Mouse (Mus musculus): ENCODE measurements at regions not wholly inside any gene's neighbourhood (a gene's known extent, or its start where the extent isn't known, plus 50 kb on each side); places are given as distances from the start of the nearest gene placed in this dataset.
"Not testable (repeated sequence)": the region's sequence is repeated elsewhere in the genome, so short reads cannot be mapped to it uniquely, and the experiment has no call there.

DNA sequence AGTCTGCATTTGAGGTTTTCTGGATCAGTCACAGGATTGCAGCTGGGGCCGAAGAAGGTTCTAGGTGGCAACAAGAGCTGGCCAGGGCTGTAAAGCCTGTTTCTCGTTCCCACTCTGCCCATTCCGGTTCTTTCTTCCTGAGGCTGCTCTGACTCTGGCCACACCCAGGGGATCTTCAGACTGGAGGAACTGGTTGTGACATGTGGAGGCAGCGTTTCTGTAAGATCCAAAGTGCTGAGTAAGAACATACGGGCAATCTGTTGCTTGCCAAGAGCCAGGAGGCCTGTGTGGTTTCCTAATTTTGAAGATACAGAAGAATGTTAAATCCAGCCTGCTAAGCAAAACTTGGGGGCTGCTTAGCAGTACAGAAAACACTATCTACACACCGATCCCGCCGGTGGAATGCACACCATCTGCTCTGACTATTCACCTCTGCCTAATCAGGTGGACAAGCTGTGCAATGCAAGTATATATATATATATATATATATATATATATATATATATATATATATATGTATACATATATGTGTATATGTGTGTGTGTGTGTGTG lies 99.3 kb upstream of the Bmp2k start:
- ATAC-seq = peak; percentile 79
- no peak overlapping the region for H3K4me3 ChIP-seq (ENCODE audit: low read depth, low read length)
- H3K27ac ChIP-seq (ENCODE audit: low read depth) = no peak overlapping the region
- H3K27me3 ChIP-seq (ENCODE audit: insufficient read depth, low read length) = no peaks in the 10 kb centered on the region
- no peak overlapping the region for H3K4me2 ChIP-seq (ENCODE audit: low read depth, low read length)
- H3K4me1 ChIP-seq (ENCODE audit: insufficient read depth) = peaks cover 6% of the 10 kb centered on the region; the same call in 1 of the 2 replicates
- no peak overlapping the region for H3K9ac ChIP-seq (replicated peaks)
- H3K9me3 ChIP-seq (ENCODE audit: low read length) = no peaks in the 10 kb centered on the region
- 30% methylated on average over 8 of the region's 8 CpGs for WGBS (ENCODE audit: insufficient replicate concordance)
- peak; percentile 25 for DNase-seq
- no peaks in the 10 kb centered on the region for H3K36me3 ChIP-seq (replicated peaks; ENCODE audit: insufficient read depth, low read length)
- no peak for TF ChIP-seq CTCF (IDR thresholded peaks at IDR 0.05; ENCODE audit: low read depth)
- peak; percentile 47 for TF ChIP-seq EP300 (IDR thresholded peaks at IDR 0.05; ENCODE audit: low read depth)

DNA sequence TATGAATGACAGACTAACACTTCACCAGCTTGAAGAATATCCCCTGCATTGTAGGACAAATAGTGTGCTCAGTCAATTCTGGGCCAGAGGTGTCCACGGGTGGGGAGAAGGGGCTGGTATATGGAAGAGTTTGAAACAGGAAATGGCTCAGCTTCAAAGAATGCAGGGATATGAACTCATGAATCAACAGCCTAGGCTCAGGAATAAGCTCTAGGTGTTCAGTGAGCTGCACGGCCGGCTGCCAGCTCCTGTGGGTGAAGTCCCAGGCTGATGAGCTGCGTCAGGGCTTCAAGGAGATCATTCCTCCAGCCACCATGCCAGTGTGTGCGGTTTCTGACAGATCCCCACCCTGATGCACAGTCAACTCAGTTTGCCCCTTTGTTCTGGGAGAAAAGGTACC lies 98.8 kb upstream of the Bmp2k start:
- WGBS (ENCODE audit: insufficient replicate concordance) = 77% methylated on average over 5 of the region's 5 CpGs
- Histone ChIP-seq H3K4me1 (ENCODE audit: insufficient read depth) (peaks cover 6% of the 10 kb centered on the region; the same call in 1 of the 2 replicates), H3K27ac (ENCODE audit: low read depth) (no peak overlapping the region), H3K36me3 (replicated peaks; ENCODE audit: insufficient read depth, low read length) (no peaks in the 10 kb centered on the region), H3K4me2 (ENCODE audit: low read depth, low read length) (no peak overlapping the region), H3K4me3 (ENCODE audit: low read depth, low read length) (no peak overlapping the region), H3K27me3 (ENCODE audit: insufficient read depth, low read length) (no peaks in the 10 kb centered on the region), H3K9ac (replicated peaks) (no peak overlapping the region), H3K9me3 (ENCODE audit: low read length) (no peaks in the 10 kb centered on the region)
- ATAC-seq (no peak), DNase-seq (no peak)
- TF ChIP-seq CTCF (IDR thresholded peaks at IDR 0.05; ENCODE audit: low read depth) (no peak), EP300 (IDR thresholded peaks at IDR 0.05; ENCODE audit: low read depth) (no peak)

- H3K27ac ChIP-seq (ENCODE audit: low read depth) = peak overlapping the region; percentile 4; the same call in 1 of the 2 replicates
- WGBS (ENCODE audit: insufficient replicate concordance) = 24% methylated on average over 17 of the region's 17 CpGs
- no peaks in the 10 kb centered on the region for H3K9me3 ChIP-seq (ENCODE audit: low read length)
- peak overlapping the region; percentile 45 for H3K9ac ChIP-seq (replicated peaks)
- no peaks in the 10 kb centered on the region for H3K36me3 ChIP-seq (replicated peaks; ENCODE audit: insufficient read depth, low read length)
- H3K4me1 ChIP-seq (ENCODE audit: insufficient read depth) = peaks cover 23% of the 10 kb centered on the region
- TF ChIP-seq CTCF (IDR thresholded peaks at IDR 0.05; ENCODE audit: low read depth) (peak; percentile 30), EP300 (IDR thresholded peaks at IDR 0.05; ENCODE audit: low read depth) (no peak)
- DNase-seq = peak; percentile 48
- H3K27me3 ChIP-seq (ENCODE audit: insufficient read depth, low read length) = no peaks in the 10 kb centered on the region
- ATAC-seq = peak; percentile 44; the same call in 1 of the 2 replicates
- H3K4me2 ChIP-seq (ENCODE audit: low read depth, low read length) = peak overlapping the region; percentile 60
- H3K4me3 ChIP-seq (ENCODE audit: low read depth, low read length) = 0 out of 2 replicates have a peak overlapping the region, but pooled peaks have one; percentile 13
These were observed 91.8 kb upstream of the Bmp2k start for GRCm38 (mm10) chr5:96905572-96906271.

DNA sequence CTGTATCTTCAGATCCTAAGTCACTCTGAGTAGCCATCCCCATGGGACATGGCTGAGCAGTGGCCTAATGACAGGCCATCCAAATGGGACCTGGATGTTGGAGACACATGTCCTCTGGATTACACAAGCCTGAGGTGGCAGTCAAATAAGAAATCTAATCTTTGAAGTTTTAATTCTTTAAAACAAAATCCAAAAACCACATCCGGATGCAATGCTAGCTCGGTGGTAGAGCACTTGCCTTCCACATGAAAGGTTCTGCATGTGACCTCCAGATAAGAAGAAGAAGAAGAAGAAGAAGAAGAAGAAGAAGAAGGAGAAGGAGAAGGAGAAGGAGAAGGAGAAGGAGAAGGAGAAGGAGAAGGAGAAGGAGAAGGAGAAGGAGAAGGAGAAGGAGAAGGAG lies 89.1 kb upstream of the Bmp2k start:
- H3K27ac ChIP-seq (ENCODE audit: low read depth); H3K36me3 ChIP-seq (replicated peaks; ENCODE audit: insufficient read depth, low read length); DNase-seq; H3K27me3 ChIP-seq (ENCODE audit: insufficient read depth, low read length); ATAC-seq; H3K4me2 ChIP-seq (ENCODE audit: low read depth, low read length); H3K9me3 ChIP-seq (ENCODE audit: low read length); H3K4me3 ChIP-seq (ENCODE audit: low read depth, low read length); H3K9ac ChIP-seq (replicated peaks): not testable (repeated sequence)
- peaks cover 41% of the 10 kb centered on the region for H3K4me1 ChIP-seq (ENCODE audit: insufficient read depth)
- WGBS (ENCODE audit: insufficient replicate concordance) = 67% methylated on average over 2 of the region's 2 CpGs

- Histone ChIP-seq H3K4me2 (ENCODE audit: low read depth, low read length) (no peak overlapping the region), H3K4me3 (ENCODE audit: low read depth, low read length) (no peak overlapping the region), H3K9me3 (ENCODE audit: low read length) (no peaks in the 10 kb centered on the region), H3K4me1 (ENCODE audit: insufficient read depth) (peaks cover 48% of the 10 kb centered on the region), H3K27me3 (ENCODE audit: insufficient read depth, low read length) (no peaks in the 10 kb centered on the region), H3K9ac (replicated peaks) (no peak overlapping the region), H3K27ac (ENCODE audit: low read depth) (peak overlapping the region; percentile 51), H3K36me3 (replicated peaks; ENCODE audit: insufficient read depth, low read length) (no peaks in the 10 kb centered on the region)
- WGBS (ENCODE audit: insufficient replicate concordance) = 72% methylated on average over 6 of the region's 6 CpGs
- TF ChIP-seq EP300 (IDR thresholded peaks at IDR 0.05; ENCODE audit: low read depth) (no peak), CTCF (IDR thresholded peaks at IDR 0.05; ENCODE audit: low read depth) (no peak)
- no peak for ATAC-seq
- no peak for DNase-seq
These were observed 88.3 kb upstream of the Bmp2k start for GRCm38 (mm10) chr5:96909218-96909617.

GRCm38 (mm10) chr5:96911550-96912253 lies 85.8 kb upstream of the Bmp2k start:
- DNase-seq (peak; percentile 71), ATAC-seq (peak; percentile 82)
- H3K9me3 ChIP-seq (ENCODE audit: low read length) = no peaks in the 10 kb centered on the region
- H3K4me1 ChIP-seq (ENCODE audit: insufficient read depth) = peaks cover 57% of the 10 kb centered on the region
- no peaks in the 10 kb centered on the region for H3K27me3 ChIP-seq (ENCODE audit: insufficient read depth, low read length)
- H3K36me3 ChIP-seq (replicated peaks; ENCODE audit: insufficient read depth, low read length) = no peaks in the 10 kb centered on the region
- peak overlapping the region; percentile 78 for H3K27ac ChIP-seq (ENCODE audit: low read depth)
- H3K4me3 ChIP-seq (ENCODE audit: low read depth, low read length) = peak overlapping the region; percentile 18
- TF ChIP-seq EP300 (IDR thresholded peaks at IDR 0.05; ENCODE audit: low read depth) (peak; percentile 82), CTCF (IDR thresholded peaks at IDR 0.05; ENCODE audit: low read depth) (no peak; the same call in 1 of the 2 replicates)
- H3K4me2 ChIP-seq (ENCODE audit: low read depth, low read length) = peak overlapping the region; percentile 45
- WGBS (ENCODE audit: insufficient replicate concordance) = 19% methylated on average over 13 of the region's 13 CpGs
- H3K9ac ChIP-seq (replicated peaks) = 0 out of 2 replicates have a peak overlapping the region, but pooled peaks have one; percentile 3

Data from liver, postnatal 0 days (tissue).